In genomic region chr12:32901005-32901404, GRCm38 (mm10) we compare ENCODE assay signal across 21 mouse cellular contexts. TPM values are rescaled to one million over a fixed set of nuclear protein-coding genes. Genes with fewer than 3 reads are reported as not detected.
DNase-seq lines count a peak whose midpoint lies in the region; ATAC-seq lines count a peak whose summit lies in the region.
"Had no signal": no experiment of that assay in that cellular context is flagged by ENCODE, and none has a peak within 500 bp of the region (broad histone marks: within the 10 kb centered on the region; RNA-seq: fewer than 3 reads in every experiment).

No protein-coding gene starts in this region.

- DNase-seq in thymus, postnatal 14 days: peak; percentile 30
- no peak for DNase-seq in thymus, adult 18-20 months
- DNase-seq in T-cell, adult 2 months (ENCODE audit: low spot score): peak; percentile 20
- DNase-seq in heart, postnatal 10 days: no peak
- no peak for DNase-seq in cerebellum, postnatal 25 days
- no peak for DNase-seq in B cell, adult 2 months
- DNase-seq: adrenal gland, adult 2 months; adrenal gland, postnatal 25 days; cerebellum, adult 11-12 months; cerebellum, adult 9-10 months; cerebellum, postnatal 14 days; gastrocnemius, postnatal 25 days; heart, adult 18-20 months; heart, postnatal 14 days; heart, postnatal 4 days; kidney, adult 18-20 months had no signal

- ATAC-seq in CD4-positive, CD25-positive, alpha-beta regulatory T cell, adult 4 months: peak; percentile 54
- ATAC-seq in inflammation-experienced regulatory T-cells, adult 6 months: peak; percentile 34
- ATAC-seq: forebrain, embryonic 15.5 days; hindbrain, postnatal 0 days; intestine, embryonic 16.5 days had no signal

- intact Hi-C loops in heart, postnatal 10 days (cut with DNase I): no loop called here

RNA-seq across cellular contexts. Expression of gene Sypl, which starts 52.7 kb away (rescaled TPM):
- polyA plus RNA-seq in CD4-positive, CD25-positive, alpha-beta regulatory T cell, adult 4 months (2017; shearing (Covaris generic)): 10 to 100 TPM; 69.7 to 85.3 TPM
- 100 to 1,000 TPM in 2 of 3 experiments, 10 to 100 TPM in 1; 64.6 to 105 (median 104) TPM for polyA plus RNA-seq in inflammation-experienced regulatory T-cells, adult 6 months (2017; shearing (Covaris generic))
- total RNA-seq in heart, postnatal 10 days (2021): 10 to 100 TPM; 83.4 to 89.9 TPM

Comparison
In these comparisons a context has a peak if more than half of its experiments do, and no peak if none do; other contexts are left out.
1. DNase-seq: peak in thymus, postnatal 14 days (single experiment) and T-cell, adult 2 months (single experiment); none in thymus, adult 18-20 months (0 of 2), heart, postnatal 10 days (0 of 2), cerebellum, postnatal 25 days (0 of 2) and B cell, adult 2 months (0 of 2).